ENCODE assay signal across 8 mouse cellular contexts in the genomic region with DNA sequence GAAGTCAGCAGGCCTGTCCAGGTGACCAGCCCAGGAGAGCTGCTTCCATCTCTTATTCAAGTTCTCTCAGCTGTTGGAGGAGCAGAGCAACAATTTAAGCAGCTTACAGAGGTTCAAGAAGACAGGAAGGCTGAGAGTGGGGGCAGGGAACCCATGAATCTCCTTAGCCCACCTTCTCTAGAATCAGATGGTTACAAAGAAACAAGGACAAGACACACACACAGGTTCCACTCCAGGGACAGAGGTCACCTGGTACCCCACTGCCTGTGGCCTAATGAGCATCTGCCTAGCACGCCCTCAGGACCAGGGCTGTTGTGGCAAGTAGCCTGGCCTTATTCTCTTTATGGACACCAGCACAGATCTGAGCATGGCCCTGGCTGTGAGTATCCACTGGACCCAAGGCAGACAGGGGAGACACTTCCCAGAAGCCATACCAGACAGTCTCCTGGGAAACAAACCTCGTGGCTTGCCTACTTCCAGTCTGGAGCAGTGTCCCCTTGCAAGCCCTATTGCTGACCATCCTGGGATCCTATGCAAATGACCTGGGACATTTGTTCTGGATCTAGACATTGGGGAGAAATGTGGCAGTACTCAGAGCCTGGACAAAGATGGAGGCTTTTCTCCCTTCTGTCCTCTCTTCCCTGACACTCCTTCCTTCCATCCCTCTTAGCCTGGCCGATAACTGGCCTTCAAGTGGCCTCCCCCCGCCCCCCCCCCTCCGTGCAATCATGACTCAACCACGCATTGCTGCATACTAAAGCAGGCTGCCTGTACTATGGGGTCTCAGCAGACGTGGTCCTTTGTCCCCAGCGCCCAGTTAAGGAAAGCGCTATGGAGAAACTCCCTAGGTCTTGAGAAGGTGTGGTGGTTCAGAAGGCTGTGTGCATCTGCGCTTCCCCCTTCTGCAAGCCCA. TPM values are rescaled to one million over a fixed set of nuclear protein-coding genes. Genes with fewer than 3 reads are reported as not detected.
DNase-seq lines count a peak whose midpoint lies in the region; ATAC-seq and TF ChIP-seq lines count a peak whose summit lies in the region.

No protein-coding gene starts in this region.

- ATAC-seq in heart, postnatal 0 days (ENCODE audit: insufficient read depth, low read depth), result peak; percentile 24
- no peak for ATAC-seq in embryonic facial prominence, embryonic 13.5 days (ENCODE audit: insufficient number of reproducible peaks, insufficient read depth, low FRiP score, low TSS enrichment, low read depth)
- ATAC-seq in intestine, embryonic 16.5 days, result 0 out of 2 replicates have a peak, but pooled peaks have one; percentile 27
- ATAC-seq in neural tube, embryonic 15.5 days (ENCODE audit: low FRiP score), result peak; percentile 54

- H3K27me3 ChIP-seq in heart, postnatal 0 days (ENCODE audit: control insufficient read depth, insufficient read depth, low read length), result 0 out of 2 replicates have a peak, but pooled peaks cover 9% of the 10 kb centered on the region
- no peaks in the 10 kb centered on the region for H3K27me3 ChIP-seq in embryonic facial prominence, embryonic 13.5 days
- no peaks in the 10 kb centered on the region; the same call in 1 of the 2 replicates for H3K27me3 ChIP-seq in intestine, embryonic 16.5 days (replicated peaks; ENCODE audit: control insufficient read depth, insufficient read depth, low read length)
- no peaks in the 10 kb centered on the region for H3K27me3 ChIP-seq in neural tube, embryonic 15.5 days (replicated peaks)

- H3K9me3 ChIP-seq in heart, postnatal 0 days (replicated peaks; ENCODE audit: control insufficient read depth, low read length), result no peaks in the 10 kb centered on the region
- H3K9me3 ChIP-seq in embryonic facial prominence, embryonic 13.5 days, result no peaks in the 10 kb centered on the region
- no peaks in the 10 kb centered on the region for H3K9me3 ChIP-seq in intestine, embryonic 16.5 days (ENCODE audit: control insufficient read depth, low read length)
- no peaks in the 10 kb centered on the region for H3K9me3 ChIP-seq in neural tube, embryonic 15.5 days (replicated peaks)

- no peaks in the 10 kb centered on the region for H3K36me3 ChIP-seq in heart, postnatal 0 days (replicated peaks; ENCODE audit: control insufficient read depth, insufficient read depth, low read length)
- peaks cover 11% of the 10 kb centered on the region for H3K36me3 ChIP-seq in embryonic facial prominence, embryonic 13.5 days
- no peaks in the 10 kb centered on the region for H3K36me3 ChIP-seq in intestine, embryonic 16.5 days (ENCODE audit: control insufficient read depth, insufficient read depth, low read length)
- no peaks in the 10 kb centered on the region for H3K36me3 ChIP-seq in neural tube, embryonic 15.5 days

- H3K4me3 ChIP-seq in heart, postnatal 0 days (ENCODE audit: low read depth, low read length), result peak overlapping the region; percentile 59
- peak overlapping the region; percentile 63 for H3K4me3 ChIP-seq in embryonic facial prominence, embryonic 13.5 days
- H3K4me3 ChIP-seq in intestine, embryonic 16.5 days (ENCODE audit: low read length), result peak overlapping the region; percentile 61
- peak overlapping the region; percentile 48 for H3K4me3 ChIP-seq in neural tube, embryonic 15.5 days (replicated peaks)

- DNase-seq in heart, postnatal 0 days (ENCODE audit: low spot score), result no peak
- DNase-seq in heart, adult 11 months, result no peak
- no peak for DNase-seq in urinary bladder, postnatal 36 days (ENCODE audit: low spot score in 2 of 2)
- no peak for DNase-seq in layer of hippocampus, postnatal 25 days (ENCODE audit: extremely low spot score in 1 of 2, low spot score in 1 of 2)
- DNase-seq in layer of hippocampus, adult 9-10 months (ENCODE audit: low spot score), result no peak

- TF ChIP-seq CTCF in heart, postnatal 0 days (IDR thresholded peaks at IDR 0.05; ENCODE audit: low read depth), result no peak

- H3K4me1 ChIP-seq in heart, postnatal 0 days (ENCODE audit: control insufficient read depth, insufficient read depth), result peaks cover 17% of the 10 kb centered on the region
- H3K4me1 ChIP-seq in embryonic facial prominence, embryonic 13.5 days, result peaks cover 40% of the 10 kb centered on the region
- no peaks in the 10 kb centered on the region for H3K4me1 ChIP-seq in intestine, embryonic 16.5 days (ENCODE audit: control insufficient read depth, insufficient read depth, low read length)
- H3K4me1 ChIP-seq in neural tube, embryonic 15.5 days, result peaks cover 53% of the 10 kb centered on the region

- peak overlapping the region; percentile 76 for H3K27ac ChIP-seq in heart, postnatal 0 days (ENCODE audit: low read depth)
- peak overlapping the region; percentile 97 for H3K27ac ChIP-seq in embryonic facial prominence, embryonic 13.5 days
- H3K27ac ChIP-seq in intestine, embryonic 16.5 days (ENCODE audit: low read length), result no peak overlapping the region
- H3K27ac ChIP-seq in neural tube, embryonic 15.5 days (replicated peaks), result peak overlapping the region; percentile 99

- no peak for TF ChIP-seq EP300 in heart, postnatal 0 days (IDR thresholded peaks at IDR 0.05; ENCODE audit: low read depth)

- H3K4me2 ChIP-seq in heart, postnatal 0 days (ENCODE audit: low read depth, low read length), result peak overlapping the region; percentile 93
- peak overlapping the region; percentile 83 for H3K4me2 ChIP-seq in embryonic facial prominence, embryonic 13.5 days
- peak overlapping the region; percentile 97 for H3K4me2 ChIP-seq in intestine, embryonic 16.5 days (ENCODE audit: low read depth, low read length)
- H3K4me2 ChIP-seq in neural tube, embryonic 15.5 days, result peak overlapping the region; percentile 71

- H3K9ac ChIP-seq in heart, postnatal 0 days (replicated peaks; ENCODE audit: low read depth, low read length), result peak overlapping the region; percentile 52
- peak overlapping the region; percentile 92 for H3K9ac ChIP-seq in embryonic facial prominence, embryonic 13.5 days
- peak overlapping the region; percentile 72 for H3K9ac ChIP-seq in intestine, embryonic 16.5 days (ENCODE audit: low read depth, low read length)
- peak overlapping the region; percentile 70 for H3K9ac ChIP-seq in neural tube, embryonic 15.5 days (replicated peaks)

- 13% methylated on average over 10 of the region's 10 CpGs for WGBS in heart, postnatal 0 days
- 10% methylated on average over 10 of the region's 10 CpGs for WGBS in embryonic facial prominence, embryonic 13.5 days
- 13% methylated on average over 9 of the region's 10 CpGs for WGBS in intestine, embryonic 16.5 days
- WGBS in neural tube, embryonic 15.5 days, result 5% methylated on average over 9 of the region's 10 CpGs

RNA-seq across cellular contexts. Expression of gene Gm13090, which starts 38.5 kb away (rescaled TPM):
- total RNA-seq in heart, postnatal 0 days (2014; rRNA removed; ENCODE audit: low replicate concordance), result not detected in 2 replicates
- polyA plus RNA-seq in heart, postnatal 0 days (2015; fragmentation: Nextera tagmentation; extraction: Ambion mirVana), result 0.26 TPM in 1 of 2 replicates, not detected in the other
- polyA plus RNA-seq in embryonic facial prominence, embryonic 13.5 days (2015; fragmentation: Nextera tagmentation; extraction: Ambion mirVana), result not detected in 2 replicates
- not detected in 2 replicates for polyA plus RNA-seq in intestine, embryonic 16.5 days (2015; fragmentation: Nextera tagmentation; extraction: Ambion mirVana)
- 0.34 TPM in 1 of 2 replicates, not detected in the other for polyA plus RNA-seq in neural tube, embryonic 15.5 days (2015; fragmentation: Nextera tagmentation; extraction: Ambion mirVana)
- total RNA-seq in layer of hippocampus, postnatal 25 days (2021), result not detected
